ENCODE assay signal across 29 mouse cellular contexts in genomic region chr3:98782181-98782868, GRCm38 (mm10). TPM values are rescaled to one million over a fixed set of nuclear protein-coding genes. Genes with fewer than 3 reads are reported as not detected.
DNase-seq lines count a peak whose midpoint lies in the region; ATAC-seq and TF ChIP-seq lines count a peak whose summit lies in the region.
"Had no signal": no experiment of that assay in that cellular context is flagged by ENCODE, and none has a peak within 500 bp of the region (broad histone marks: within the 10 kb centered on the region; RNA-seq: fewer than 3 reads in every experiment).

No protein-coding gene starts in this region.

- peak; percentile 17; the same call in 1 of the 2 replicates for ATAC-seq in liver, postnatal 0 days
- ATAC-seq in liver, embryonic 11.5 days (replicated peaks; ENCODE audit: low FRiP score): no peak
- ATAC-seq in intestine, postnatal 0 days: peak; percentile 89
- ATAC-seq in midbrain, embryonic 14.5 days (ENCODE audit: low FRiP score, low TSS enrichment): no peak
- ATAC-seq: CD4-positive, CD25-positive, alpha-beta regulatory T cell, adult 4 months; forebrain, embryonic 15.5 days had no signal

- peaks cover 2% of the 10 kb centered on the region; the same call in 1 of the 2 replicates for H3K4me1 ChIP-seq in liver, postnatal 0 days (ENCODE audit: insufficient read depth)
- no peaks in the 10 kb centered on the region for H3K4me1 ChIP-seq in liver, embryonic 11.5 days (replicated peaks; ENCODE audit: control insufficient read depth, insufficient read depth, low read length)
- peaks cover 4% of the 10 kb centered on the region; the same call in 1 of the 2 replicates for H3K4me1 ChIP-seq in intestine, postnatal 0 days (replicated peaks; ENCODE audit: control insufficient read depth, insufficient read depth, low read length)
- H3K4me1 ChIP-seq in midbrain, embryonic 14.5 days (ENCODE audit: control insufficient read depth, insufficient read depth, low read length): no peaks in the 10 kb centered on the region
- H3K4me1 ChIP-seq: embryonic facial prominence, embryonic 12.5 days; embryonic facial prominence, embryonic 15.5 days; forebrain, embryonic 12.5 days; forebrain, embryonic 15.5 days; heart, embryonic 10.5 days; heart, embryonic 13.5 days had no signal

- no peak overlapping the region for H3K9ac ChIP-seq in liver, postnatal 0 days (replicated peaks)
- no peak overlapping the region for H3K9ac ChIP-seq in liver, embryonic 11.5 days (ENCODE audit: low read depth, low read length)
- H3K9ac ChIP-seq in intestine, postnatal 0 days (ENCODE audit: low read depth, low read length): no peak overlapping the region
- no peak overlapping the region for H3K9ac ChIP-seq in midbrain, embryonic 14.5 days (replicated peaks; ENCODE audit: low read length)
- H3K9ac ChIP-seq: embryonic facial prominence, embryonic 12.5 days; embryonic facial prominence, embryonic 15.5 days; forebrain, embryonic 12.5 days; forebrain, embryonic 15.5 days; heart, embryonic 13.5 days; hindbrain, embryonic 14.5 days had no signal

- TF ChIP-seq EP300 in liver, postnatal 0 days (IDR thresholded peaks at IDR 0.05; ENCODE audit: low read depth): no peak

- no peak overlapping the region for H3K4me2 ChIP-seq in liver, postnatal 0 days (ENCODE audit: low read depth, low read length)
- no peak overlapping the region for H3K4me2 ChIP-seq in liver, embryonic 11.5 days
- H3K4me2 ChIP-seq in intestine, postnatal 0 days (replicated peaks; ENCODE audit: low read depth): no peak overlapping the region
- H3K4me2 ChIP-seq in midbrain, embryonic 14.5 days (ENCODE audit: low read length): no peak overlapping the region
- H3K4me2 ChIP-seq: embryonic facial prominence, embryonic 12.5 days; embryonic facial prominence, embryonic 15.5 days; forebrain, embryonic 12.5 days; forebrain, embryonic 15.5 days; heart, embryonic 13.5 days; hindbrain, embryonic 14.5 days had no signal

- no peaks in the 10 kb centered on the region for H3K9me3 ChIP-seq in liver, postnatal 0 days (ENCODE audit: low read length)
- no peaks in the 10 kb centered on the region for H3K9me3 ChIP-seq in liver, embryonic 11.5 days (ENCODE audit: control insufficient read depth, low read length)
- no peaks in the 10 kb centered on the region for H3K9me3 ChIP-seq in intestine, postnatal 0 days (ENCODE audit: control insufficient read depth)
- no peaks in the 10 kb centered on the region for H3K9me3 ChIP-seq in midbrain, embryonic 14.5 days (ENCODE audit: control insufficient read depth, low read length)
- H3K9me3 ChIP-seq: embryonic facial prominence, embryonic 12.5 days; embryonic facial prominence, embryonic 15.5 days; forebrain, embryonic 12.5 days; forebrain, embryonic 15.5 days; heart, embryonic 10.5 days; heart, embryonic 13.5 days had no signal

- DNase-seq in kidney, adult 9 months: peak; percentile 66
- DNase-seq in kidney, adult 11 months: no peak
- DNase-seq in liver, postnatal 0 days: no peak
- DNase-seq in liver, embryonic 11.5 days (ENCODE audit: low spot score): no peak
- DNase-seq in midbrain, embryonic 14.5 days: no peak
- DNase-seq: adrenal gland, adult 2 months; adrenal gland, postnatal 14 days; cerebellum, adult 11 months; cerebellum, adult 2 months; cerebellum, adult 9-11 months; cerebellum, postnatal 25 days; gastrocnemius, postnatal 10 days; gastrocnemius, postnatal 36 days; heart, adult 2 months; heart, postnatal 14 days; heart, postnatal 4 days had no signal

- H3K4me3 ChIP-seq in liver, postnatal 0 days (ENCODE audit: low read depth, low read length): no peak overlapping the region
- no peak overlapping the region for H3K4me3 ChIP-seq in liver, embryonic 11.5 days (ENCODE audit: low read depth, low read length)
- H3K4me3 ChIP-seq in intestine, postnatal 0 days (ENCODE audit: low read depth, low read length): no peak overlapping the region
- H3K4me3 ChIP-seq in midbrain, embryonic 14.5 days (replicated peaks; ENCODE audit: low read depth, low read length): no peak overlapping the region
- H3K4me3 ChIP-seq: embryonic facial prominence, embryonic 12.5 days; embryonic facial prominence, embryonic 15.5 days; erythroblast, embryonic 14.5 days; forebrain, embryonic 12.5 days; forebrain, embryonic 15.5 days; heart, adult 2 months; heart, embryonic 10.5 days; heart, embryonic 13.5 days had no signal

- no peak for TF ChIP-seq CTCF in liver, postnatal 0 days (IDR thresholded peaks at IDR 0.05; ENCODE audit: low read depth)
- TF ChIP-seq CTCF in intestine, postnatal 0 days (IDR thresholded peaks at IDR 0.05; ENCODE audit: low read depth): no peak

- H3K27me3 ChIP-seq in liver, postnatal 0 days (ENCODE audit: insufficient read depth, low read length): no peaks in the 10 kb centered on the region
- no peaks in the 10 kb centered on the region for H3K27me3 ChIP-seq in liver, embryonic 11.5 days (replicated peaks; ENCODE audit: control insufficient read depth, insufficient read depth, low read length)
- H3K27me3 ChIP-seq in intestine, postnatal 0 days (replicated peaks; ENCODE audit: control insufficient read depth, insufficient read depth, low read length): no peaks in the 10 kb centered on the region
- no peaks in the 10 kb centered on the region for H3K27me3 ChIP-seq in midbrain, embryonic 14.5 days (ENCODE audit: control insufficient read depth, insufficient read depth, low read length)
- H3K27me3 ChIP-seq: embryonic facial prominence, embryonic 12.5 days; embryonic facial prominence, embryonic 15.5 days; forebrain, embryonic 12.5 days; forebrain, embryonic 15.5 days; heart, embryonic 13.5 days had no signal

- H3K36me3 ChIP-seq in liver, postnatal 0 days (replicated peaks; ENCODE audit: insufficient read depth, low read length): no peaks in the 10 kb centered on the region
- H3K36me3 ChIP-seq in liver, embryonic 11.5 days (ENCODE audit: control insufficient read depth, insufficient read depth, low read length): no peaks in the 10 kb centered on the region
- no peaks in the 10 kb centered on the region for H3K36me3 ChIP-seq in intestine, postnatal 0 days (ENCODE audit: control insufficient read depth, insufficient read depth)
- H3K36me3 ChIP-seq in midbrain, embryonic 14.5 days (ENCODE audit: control insufficient read depth, insufficient read depth, low read length): no peaks in the 10 kb centered on the region
- H3K36me3 ChIP-seq: embryonic facial prominence, embryonic 12.5 days; embryonic facial prominence, embryonic 15.5 days; forebrain, embryonic 12.5 days; forebrain, embryonic 15.5 days; heart, embryonic 10.5 days; heart, embryonic 13.5 days had no signal

- no peak overlapping the region for H3K27ac ChIP-seq in liver, postnatal 0 days (ENCODE audit: low read depth)
- H3K27ac ChIP-seq in liver, embryonic 11.5 days (ENCODE audit: low read depth, low read length): no peak overlapping the region
- H3K27ac ChIP-seq in intestine, postnatal 0 days (ENCODE audit: low read depth, low read length): peak overlapping the region; percentile 67; the same call in 1 of the 2 replicates
- no peak overlapping the region for H3K27ac ChIP-seq in midbrain, embryonic 14.5 days (replicated peaks; ENCODE audit: low read depth, low read length)
- H3K27ac ChIP-seq: embryonic facial prominence, embryonic 12.5 days; embryonic facial prominence, embryonic 15.5 days; forebrain, embryonic 12.5 days; forebrain, embryonic 15.5 days; heart, adult 2 months; heart, embryonic 10.5 days; heart, embryonic 13.5 days; hindbrain, embryonic 14.5 days had no signal

RNA-seq across cellular contexts. Expression of gene Hsd3b3, which starts 19.4 kb away (rescaled TPM):
- 83.5 and 99.1 TPM in 2 replicates for polyA plus RNA-seq in liver, postnatal 0 days (2015; fragmentation: Nextera tagmentation; extraction: Ambion mirVana)
- 0.19 TPM in 1 of 2 replicates, not detected in the other for polyA plus RNA-seq in liver, embryonic 11.5 days (2014; fragmentation: Nextera tagmentation; extraction: Ambion mirVana)
- 52.9 and 53.2 TPM in 2 replicates for polyA plus RNA-seq in intestine, postnatal 0 days (2015; fragmentation: Nextera tagmentation; extraction: Ambion mirVana)
- polyA plus RNA-seq in midbrain, embryonic 14.5 days (2014; fragmentation: Nextera tagmentation; extraction: Ambion mirVana): 0.45 and 0.57 TPM in 2 replicates
- polyA plus RNA-seq: C2C12; cerebellum, adult 2 months; embryonic facial prominence, embryonic 15.5 days; erythroblast, embryonic 14.5 days; heart, adult 2 months; heart, embryonic 13.5 days; hindbrain, embryonic 11.5 days had no signal

RNA-seq across cellular contexts. Expression of gene Hsd3b6, which starts 31.9 kb away (rescaled TPM):
- polyA plus RNA-seq in liver, postnatal 0 days (2015; fragmentation: Nextera tagmentation; extraction: Ambion mirVana): 0.81 and 1.5 TPM in 2 replicates
- 29.0 and 32.1 TPM in 2 replicates for polyA plus RNA-seq in liver, embryonic 11.5 days (2014; fragmentation: Nextera tagmentation; extraction: Ambion mirVana)
- not detected in 2 replicates for polyA plus RNA-seq in intestine, postnatal 0 days (2015; fragmentation: Nextera tagmentation; extraction: Ambion mirVana)
- polyA plus RNA-seq in midbrain, embryonic 14.5 days (2014; fragmentation: Nextera tagmentation; extraction: Ambion mirVana): 0.78 and 1.4 TPM in 2 replicates
- polyA plus RNA-seq: C2C12; CD4-positive, CD25-positive, alpha-beta regulatory T cell, adult 4 months; cerebellum, adult 2 months; heart, adult 2 months had no signal

RNA-seq across cellular contexts. Expression of gene Hsd3b2, which starts 58.0 kb away (rescaled TPM):
- polyA plus RNA-seq in liver, postnatal 0 days (2015; fragmentation: Nextera tagmentation; extraction: Ambion mirVana): 2.0 and 2.1 TPM in 2 replicates
- polyA plus RNA-seq in liver, embryonic 11.5 days (2014; fragmentation: Nextera tagmentation; extraction: Ambion mirVana): not detected in 2 replicates
- polyA plus RNA-seq in intestine, postnatal 0 days (2015; fragmentation: Nextera tagmentation; extraction: Ambion mirVana): 1.4 and 1.5 TPM in 2 replicates
- polyA plus RNA-seq in midbrain, embryonic 14.5 days (2014; fragmentation: Nextera tagmentation; extraction: Ambion mirVana): not detected in 2 replicates
- polyA plus RNA-seq: adrenal gland, adult 2 months; CD4-positive, CD25-positive, alpha-beta regulatory T cell, adult 4 months; embryonic facial prominence, embryonic 12.5 days; embryonic facial prominence, embryonic 15.5 days; erythroblast, embryonic 14.5 days; forebrain, embryonic 12.5 days; forebrain, embryonic 15.5 days; heart, adult 2 months; heart, embryonic 16.5 days; hindbrain, embryonic 14.5 days had no signal

Comparison
In these comparisons a context has a peak if more than half of its experiments do, and no peak if none do; other contexts are left out.
1. ATAC-seq: peak in liver, postnatal 0 days (single experiment) and intestine, postnatal 0 days (single experiment); none in liver, embryonic 11.5 days (single experiment) and midbrain, embryonic 14.5 days (single experiment).
2. RNA of gene Hsd3b3, which starts 19.4 kb away (polyA plus RNA-seq): 83.5 to 99.1 TPM in liver, postnatal 0 days and 52.9 to 53.2 TPM in intestine, postnatal 0 days; 0.45 to 0.57 TPM in midbrain, embryonic 14.5 days and 0.19 TPM in liver, embryonic 11.5 days; every median in the first group is over 10 times any median in the second.
3. RNA of gene Hsd3b6, which starts 31.9 kb away (polyA plus RNA-seq): 29.0 to 32.1 TPM in liver, embryonic 11.5 days; 0.81 to 1.5 TPM in liver, postnatal 0 days, 0.78 to 1.4 TPM in midbrain, embryonic 14.5 days and not detected in intestine, postnatal 0 days; every median in the first group is over 10 times any median in the second.